Mouse (Mus musculus) liver, adult 2 months (tissue): ENCODE measurements at regions not wholly inside any gene's neighbourhood (a gene's known extent, or its start where the extent isn't known, plus 50 kb on each side); places are given as distances from the start of the nearest gene placed in this dataset.

Source experiments
- CTCF ChIP-seq: fragments of 200-500 bp; IDR thresholded peaks from 2 replicates; pipeline ENCODE4 v1.5.1; 2011; ENCODE audit warnings: low read depth, low read length, control low read depth
- POLR2A ChIP-seq: fragments of 200-500 bp; IDR thresholded peaks from 2 replicates; pipeline ENCODE4 v1.6.1; 2011; ENCODE audit warnings: low read length, control low read depth; ENCODE audit not compliant: insufficient read depth; ENCODE audit errors: extremely low read depth

DNA sequence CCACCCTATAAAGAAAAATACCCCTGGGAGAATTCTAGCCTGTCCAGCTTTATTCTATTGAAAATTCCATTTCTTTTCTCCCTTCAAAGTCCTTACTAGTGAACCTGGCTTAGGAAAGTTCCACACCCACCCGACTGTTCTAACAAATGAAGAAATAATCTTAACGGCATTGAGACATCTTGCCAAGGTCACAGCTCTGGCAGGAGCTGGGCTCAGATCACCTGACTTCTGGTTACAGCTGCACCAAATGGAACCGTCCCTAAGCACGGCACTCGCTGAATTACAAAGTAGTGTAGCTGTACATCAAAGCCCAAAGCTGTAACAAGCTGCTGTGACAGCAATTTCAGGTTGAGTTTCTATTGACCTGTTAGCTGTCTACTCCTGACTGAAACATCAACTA, 74.2 kb upstream of the Gm6657 start:
- TF ChIP-seq POLR2A (no peak), CTCF (no peak)
